Mouse (Mus musculus): ENCODE measurements around the gene Rhbdd1.

- TF ChIP-seq CTCF (IDR thresholded peaks at IDR 0.05; ENCODE audit: low read depth) (no peak), EP300 (IDR thresholded peaks at IDR 0.05; ENCODE audit: low read depth) (no peak)
Observed at GRCm38 (mm10) chr1:82364468-82364867, 48.2 kb downstream of the Rhbdd1 start.
